Mouse (Mus musculus) heart, embryonic 15.5 days (tissue): ENCODE data around the gene 1700028J19Rik. TPM values are rescaled to one million over a fixed set of nuclear protein-coding genes. Genes with fewer than 3 reads are reported as not detected.
"Not testable (repeated sequence)": the region's sequence is repeated elsewhere in the genome, so short reads cannot be mapped to it uniquely, and the experiment has no call there.

Experiments used
- ATAC-seq: fragments of 200-750 bp; cut with Nextera tagmentation; replicated peaks from 2 replicates; pipeline ENCODE4 v1.8.0; 2017; ENCODE audit warnings: low read depth, moderate TSS enrichment; ENCODE audit not compliant: insufficient number of reproducible peaks, insufficient read depth, low FRiP score
- H3K27ac ChIP-seq: fragments of 300-500 bp; sonication (generic); 2 replicates; pipeline ENCODE4 v1.5.1; 2015; ENCODE audit warnings: mild to moderate bottlenecking, inconsistent platforms
- H3K27me3 ChIP-seq: fragments of 300-500 bp; sonication (generic); 2 replicates; pipeline ENCODE4 v1.6.1; 2015; ENCODE audit warnings: inconsistent platforms
- H3K36me3 ChIP-seq: fragments of 300-500 bp; sonication (generic); 2 replicates; pipeline ENCODE4 v1.6.1; 2015; ENCODE audit warnings: mild to moderate bottlenecking, inconsistent platforms
- H3K4me1 ChIP-seq: fragments of 300-500 bp; sonication (generic); replicated peaks from 2 replicates; pipeline ENCODE4 v1.6.1; 2015; ENCODE audit warnings: inconsistent platforms
- H3K4me2 ChIP-seq: fragments of 300-500 bp; sonication (generic); 2 replicates; pipeline ENCODE4 v1.6.1; 2015; ENCODE audit warnings: inconsistent platforms, mild to moderate bottlenecking, moderate library complexity
- H3K4me3 ChIP-seq: fragments of 300-500 bp; sonication (generic); 2 replicates; pipeline ENCODE4 v1.5.1; 2015; ENCODE audit warnings: mild to moderate bottlenecking, inconsistent platforms
- H3K9ac ChIP-seq: fragments of 300-500 bp; sonication (generic); 2 replicates; pipeline ENCODE4 v1.6.1; 2015; ENCODE audit warnings: mild to moderate bottlenecking, inconsistent platforms
- H3K9me3 ChIP-seq: fragments of 300-500 bp; sonication (generic); replicated peaks from 2 replicates; pipeline ENCODE4 v1.6.1; 2016; ENCODE audit warnings: inconsistent platforms
- WGBS: fragments of 180-500 bp; shearing (Covaris S2); methylation state at CpG from one replicate; pipeline ENCODE4 v1.1.7; 2015; ENCODE audit warnings: mixed read lengths; 5-methylcytosine and 5-hydroxymethylcytosine counted together
- polyA plus RNA-seq: library from polyadenylated mRNA; unstranded; fragments of >200 nt; fragmentation: Nextera tagmentation; extraction: Ambion mirVana; gene quantifications from 2 replicates; pipeline ENCODE4 v1.2.1, GENCODE M21; 2015

1700028J19Rik gene
- polyA plus RNA-seq, 1 experiment from 2014 or later: 1.1 TPM

DNA sequence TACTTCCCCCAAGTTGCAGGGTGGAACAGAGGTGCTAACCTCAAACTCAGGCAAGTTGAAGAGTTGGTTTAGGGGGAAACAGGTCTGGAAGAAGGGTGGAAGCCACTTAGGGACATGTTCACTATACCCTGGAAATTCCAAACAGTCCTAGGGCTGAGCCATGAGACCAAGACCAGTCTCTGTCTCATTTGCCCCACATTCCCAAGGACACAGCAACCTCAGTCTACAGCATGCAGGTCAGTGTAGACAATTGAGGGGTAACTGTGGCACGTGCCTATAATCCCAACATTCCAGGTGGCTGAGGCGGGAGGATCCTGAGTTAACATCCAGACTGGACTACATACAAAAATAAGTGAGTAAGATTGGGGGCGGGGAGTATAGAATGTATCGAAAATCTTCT is 2.8 kb upstream of the 1700028J19Rik start:
- Histone ChIP-seq H3K4me2 (no peak overlapping the region), H3K27ac (no peak overlapping the region), H3K9ac (no peak overlapping the region), H3K27me3 (no peaks in the 10 kb centered on the region), H3K4me1 (peaks cover 22% of the 10 kb centered on the region), H3K9me3 (no peaks in the 10 kb centered on the region), H3K4me3 (no peak overlapping the region), H3K36me3 (peaks cover 28% of the 10 kb centered on the region)
- ATAC-seq: no peak
- WGBS: 92% methylated on average over 4 of the region's 4 CpGs

DNA sequence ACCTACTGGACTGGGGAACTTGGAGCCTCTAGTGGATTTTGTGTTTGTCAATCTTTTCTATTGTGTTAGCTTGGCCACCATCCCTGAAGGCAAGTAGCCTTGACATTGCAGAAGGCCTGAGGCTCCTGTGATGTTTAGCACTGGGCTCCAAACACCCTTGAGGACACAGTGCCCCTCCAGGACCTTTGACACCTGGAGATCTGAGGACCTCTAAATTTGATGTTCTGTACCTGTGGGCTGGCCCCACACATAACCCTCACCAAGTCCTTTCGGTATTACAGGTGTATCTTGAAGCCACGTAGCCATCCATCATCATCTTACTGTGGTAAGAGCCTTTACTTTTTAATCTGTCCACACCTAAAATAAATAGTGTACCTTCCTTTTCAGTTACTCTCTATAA is 1.5 kb upstream of the 1700028J19Rik start:
- H3K4me3 ChIP-seq: peak overlapping the region; percentile 98
- peaks cover 28% of the 10 kb centered on the region for H3K36me3 ChIP-seq
- H3K4me1 ChIP-seq: peaks cover 20% of the 10 kb centered on the region
- peak overlapping the region; percentile 77 for H3K4me2 ChIP-seq
- no peak overlapping the region for H3K27ac ChIP-seq
- 93% methylated on average over 2 of the region's 2 CpGs for WGBS
- no peaks in the 10 kb centered on the region for H3K27me3 ChIP-seq
- peak overlapping the region; percentile 13; the same call in 1 of the 2 replicates for H3K9ac ChIP-seq
- no peak for ATAC-seq
- no peaks in the 10 kb centered on the region for H3K9me3 ChIP-seq

DNA sequence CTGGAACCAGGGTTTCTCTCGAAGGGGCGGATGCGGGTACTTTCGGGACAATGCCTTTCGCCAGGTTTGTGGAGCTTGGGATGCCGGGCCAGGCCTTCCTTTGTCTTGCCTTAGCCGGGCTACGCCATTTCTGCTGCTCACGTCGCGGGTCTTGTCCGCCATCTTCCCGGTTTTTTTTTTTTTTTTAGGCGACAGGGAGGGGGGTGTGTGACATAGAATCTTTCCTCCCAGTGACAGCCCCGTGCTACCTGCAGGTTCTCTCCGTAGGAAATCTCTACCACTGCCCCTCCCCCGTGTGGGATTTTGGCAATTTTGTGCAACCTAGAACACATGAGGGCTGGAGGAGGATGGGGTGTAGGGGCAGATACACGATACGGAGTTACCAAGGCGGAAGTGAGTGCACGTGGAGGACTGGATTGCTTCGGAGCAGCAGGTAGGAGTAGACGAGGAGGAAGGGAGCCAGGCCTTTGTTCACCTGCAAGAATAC is 532 bp upstream of the 1700028J19Rik start:
- H3K27ac ChIP-seq: peak overlapping the region; percentile 90
- peak overlapping the region; percentile 86 for H3K9ac ChIP-seq
- peaks cover 22% of the 10 kb centered on the region for H3K36me3 ChIP-seq
- H3K9me3 ChIP-seq: no peaks in the 10 kb centered on the region
- peaks cover 19% of the 10 kb centered on the region for H3K4me1 ChIP-seq
- ATAC-seq: peak; percentile 20
- H3K27me3 ChIP-seq: no peaks in the 10 kb centered on the region
- H3K4me2 ChIP-seq: peak overlapping the region; percentile 77
- H3K4me3 ChIP-seq: peak overlapping the region; percentile 98
- under 1% methylated on average over 23 of the region's 23 CpGs for WGBS

DNA sequence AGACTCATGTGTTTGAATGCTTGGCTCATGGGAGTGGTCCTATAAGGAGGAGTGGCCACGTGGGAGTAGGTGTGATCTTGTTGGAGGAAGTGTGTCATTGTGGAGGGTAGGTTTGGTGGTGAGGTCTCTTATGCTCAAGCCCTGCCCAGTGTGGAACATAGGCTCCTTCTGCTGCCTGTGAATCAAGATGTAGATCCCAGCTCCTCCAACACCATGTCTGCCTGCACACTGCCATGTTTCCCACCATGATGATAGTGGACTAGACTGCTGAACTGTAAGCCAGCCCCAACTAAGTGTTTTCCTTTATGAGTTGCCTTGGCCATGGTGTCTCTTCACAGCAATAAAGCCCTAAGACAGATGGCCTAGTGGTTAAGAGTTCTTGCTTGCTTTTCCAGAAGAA is 2.4 kb downstream of the 1700028J19Rik start:
- 68% methylated on average over 1 of the region's 1 CpGs for WGBS
- Histone ChIP-seq H3K9ac (no peak overlapping the region), H3K36me3 (peaks cover 4% of the 10 kb centered on the region), H3K4me1 (peaks cover 18% of the 10 kb centered on the region), H3K27ac (no peak overlapping the region), H3K9me3 (no peaks in the 10 kb centered on the region), H3K4me3 (no peak overlapping the region), H3K27me3 (no peaks in the 10 kb centered on the region), H3K4me2 (no peak overlapping the region)
- ATAC-seq: no peak

DNA sequence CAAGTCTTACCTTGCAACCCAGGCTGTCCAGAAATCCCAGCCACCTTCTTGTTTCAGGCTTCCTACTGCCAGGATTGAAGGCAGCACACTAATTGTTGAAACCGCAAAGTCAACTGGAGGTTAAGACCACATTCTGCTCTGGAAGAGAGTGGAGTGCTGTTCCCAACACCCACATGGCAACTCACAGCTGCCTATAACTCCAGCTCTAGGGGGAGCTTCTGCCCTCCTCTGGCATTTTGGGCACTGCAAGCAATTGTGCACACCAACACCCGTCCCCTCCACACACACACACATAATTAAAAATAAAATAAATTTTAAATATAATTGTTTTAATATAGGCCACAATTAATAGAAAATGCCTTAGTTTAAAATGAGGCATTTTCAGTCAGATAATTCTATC is 5.3 kb downstream of the 1700028J19Rik start:
- Histone ChIP-seq H3K4me2 (no peak overlapping the region), H3K36me3 (no peaks in the 10 kb centered on the region), H3K9me3 (no peaks in the 10 kb centered on the region), H3K27ac (no peak overlapping the region), H3K4me3 (no peak overlapping the region), H3K4me1 (peaks cover 5% of the 10 kb centered on the region; the same call in 1 of the 2 replicates), H3K9ac (no peak overlapping the region), H3K27me3 (no peaks in the 10 kb centered on the region)
- ATAC-seq: no peak
- 53% methylated on average over 2 of the region's 2 CpGs for WGBS

DNA sequence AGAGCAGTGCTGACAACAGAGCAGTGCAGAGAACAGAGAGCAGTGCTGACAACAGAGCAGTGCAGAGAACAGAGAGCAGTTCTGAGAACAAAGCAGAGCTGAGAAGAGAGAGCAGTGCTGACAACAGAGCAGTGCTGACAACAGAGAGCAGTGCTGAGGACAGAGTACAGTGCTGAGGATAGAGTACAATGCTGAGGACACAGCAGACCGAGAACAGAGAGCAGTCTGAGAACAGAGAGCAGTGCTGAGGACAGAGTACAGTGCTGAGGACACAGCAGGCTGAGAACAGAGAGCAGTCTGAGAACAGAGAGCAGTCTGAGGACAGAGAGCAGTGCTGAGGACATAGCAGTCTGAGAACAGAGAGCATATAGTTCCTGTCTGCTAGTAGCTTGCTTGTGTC is 5.8 kb downstream of the 1700028J19Rik start:
- Histone ChIP-seq H3K27me3 (no peaks in the 10 kb centered on the region), H3K4me3 (no peak overlapping the region), H3K4me2 (no peak overlapping the region), H3K27ac (no peak overlapping the region), H3K36me3 (no peaks in the 10 kb centered on the region), H3K4me1 (peaks cover 5% of the 10 kb centered on the region; the same call in 1 of the 2 replicates), H3K9ac (no peak overlapping the region), H3K9me3 (no peaks in the 10 kb centered on the region)
- ATAC-seq: no peak
- WGBS: 35% methylated on average over 1 of the region's 1 CpGs

DNA sequence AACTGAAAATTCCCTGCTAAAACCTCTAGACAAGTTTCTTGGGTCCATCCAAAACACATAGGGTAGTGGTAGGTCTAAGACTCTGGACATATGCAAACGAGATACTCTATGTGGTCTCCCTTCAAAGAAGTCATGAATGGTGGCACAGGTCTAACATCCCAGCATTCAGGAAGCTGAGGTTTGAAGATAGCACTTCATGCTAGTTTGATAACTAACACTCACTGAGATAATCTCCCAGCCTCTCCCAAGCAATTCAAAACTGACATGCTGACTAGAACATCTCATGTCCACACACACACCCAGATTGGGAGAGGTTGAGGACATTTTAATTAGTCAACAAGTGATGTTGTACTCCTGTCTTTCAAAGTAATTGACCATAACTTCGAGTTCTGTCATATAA is 6.6 kb downstream of the 1700028J19Rik start:
- ATAC-seq: no peak
- no peak overlapping the region for H3K9ac ChIP-seq
- no peaks in the 10 kb centered on the region for H3K9me3 ChIP-seq
- H3K36me3 ChIP-seq: no peaks in the 10 kb centered on the region
- no peak overlapping the region for H3K27ac ChIP-seq
- no peak overlapping the region for H3K4me3 ChIP-seq
- no peaks in the 10 kb centered on the region for H3K27me3 ChIP-seq
- 57% methylated on average over 2 of the region's 2 CpGs for WGBS
- no peak overlapping the region for H3K4me2 ChIP-seq
- H3K4me1 ChIP-seq: no peaks in the 10 kb centered on the region

DNA sequence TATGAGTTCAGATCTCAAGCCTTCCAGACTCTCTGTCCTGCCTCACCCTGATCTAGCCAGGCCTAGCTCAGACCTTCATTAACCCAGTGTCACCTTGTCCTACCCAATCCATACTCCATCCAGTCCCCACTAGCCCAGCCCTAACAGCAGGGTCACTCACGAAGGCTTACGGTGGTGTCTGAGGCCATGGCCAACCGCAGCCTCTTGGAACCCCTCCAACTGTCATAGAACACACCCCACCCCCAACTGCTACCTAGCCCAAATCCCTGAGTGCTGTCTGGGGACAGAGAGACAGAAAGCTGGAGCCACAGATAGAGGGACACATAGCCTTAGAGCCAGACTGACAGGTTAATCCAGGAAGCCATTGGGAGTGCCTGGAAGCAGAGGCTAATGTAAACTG is 10.6 kb downstream of the 1700028J19Rik start, which contains the start of gene Gm36864:
TSS of gene Gm36864 (plus strand) at position 269 of the 400 bp plus-strand sequence.
- ATAC-seq: no peak
- no peaks in the 10 kb centered on the region for H3K27me3 ChIP-seq
- no peak within 1 kb of the TSS for H3K4me3 ChIP-seq
- 49% methylated on average over 3 of the region's 3 CpGs for WGBS
- no peaks in the 10 kb centered on the region for H3K9me3 ChIP-seq
- no peak within 1 kb of the TSS; the same call in 1 of the 2 replicates for H3K9ac ChIP-seq
- H3K4me1 ChIP-seq: no peaks in the 10 kb centered on the region
- H3K4me2 ChIP-seq: no peak within 1 kb of the TSS
- H3K27ac ChIP-seq: no peak within 1 kb of the TSS
- no peaks in the 10 kb centered on the region for H3K36me3 ChIP-seq

DNA sequence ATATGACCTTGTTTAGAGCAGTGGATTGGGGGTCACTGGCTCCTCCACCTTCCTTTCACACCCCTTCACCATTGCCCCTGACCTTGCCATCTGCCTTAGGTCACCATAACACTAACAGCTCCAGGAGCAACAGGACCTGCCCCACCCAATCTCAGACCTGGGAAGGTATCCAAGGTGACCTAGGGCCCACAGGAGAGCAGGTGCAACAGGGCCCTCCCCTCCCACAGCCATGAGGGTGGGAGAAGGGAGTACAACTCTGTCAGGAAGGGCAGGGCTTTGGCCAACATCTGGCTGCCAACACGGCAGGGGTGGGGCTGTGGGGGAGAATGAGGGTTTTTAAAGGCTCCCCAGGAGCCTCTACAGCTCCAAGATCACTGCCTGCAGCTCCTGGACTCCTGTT is 21.4 kb downstream of the 1700028J19Rik start, which contains the start of gene Klk1:
TSS of gene Klk1 (plus strand) at position 285 of the 400 bp plus-strand sequence.
- H3K27ac ChIP-seq: no peak within 1 kb of the TSS
- no peak for ATAC-seq
- no peaks in the 10 kb centered on the region for H3K36me3 ChIP-seq
- no peaks in the 10 kb centered on the region for H3K27me3 ChIP-seq
- H3K9ac ChIP-seq: no peak within 1 kb of the TSS
- no peak within 1 kb of the TSS for H3K4me2 ChIP-seq
- no peaks in the 10 kb centered on the region for H3K4me1 ChIP-seq
- 44% methylated on average over 1 of the region's 1 CpGs for WGBS
- H3K4me3 ChIP-seq: no peak within 1 kb of the TSS
- H3K9me3 ChIP-seq: no peaks in the 10 kb centered on the region

DNA sequence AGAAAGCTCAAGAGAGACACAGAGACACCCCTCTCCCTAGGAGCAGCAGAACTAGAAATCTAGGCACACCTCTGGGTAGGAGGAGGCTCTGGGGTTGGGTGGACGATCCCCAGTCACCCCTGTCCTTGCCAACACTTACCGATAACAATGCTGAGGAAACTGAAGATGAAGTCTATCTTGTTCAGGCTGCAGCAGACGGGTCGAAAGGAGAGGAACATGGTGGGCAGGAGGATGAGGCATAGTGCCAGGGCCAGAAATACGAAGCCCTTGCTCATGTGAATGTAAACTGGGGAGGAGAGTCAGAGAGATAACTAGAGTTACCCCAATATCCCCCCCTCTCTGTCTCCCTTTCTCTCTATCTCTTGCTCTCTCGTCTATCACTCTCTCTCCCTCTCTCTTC is 24.2 kb downstream of the 1700028J19Rik start:
- H3K27ac ChIP-seq, H3K4me1 ChIP-seq, H3K9ac ChIP-seq, ATAC-seq, H3K27me3 ChIP-seq, H3K36me3 ChIP-seq, H3K9me3 ChIP-seq, H3K4me3 ChIP-seq, H3K4me2 ChIP-seq: not testable (repeated sequence)
- WGBS: 54% methylated on average over 6 of the region's 6 CpGs

DNA sequence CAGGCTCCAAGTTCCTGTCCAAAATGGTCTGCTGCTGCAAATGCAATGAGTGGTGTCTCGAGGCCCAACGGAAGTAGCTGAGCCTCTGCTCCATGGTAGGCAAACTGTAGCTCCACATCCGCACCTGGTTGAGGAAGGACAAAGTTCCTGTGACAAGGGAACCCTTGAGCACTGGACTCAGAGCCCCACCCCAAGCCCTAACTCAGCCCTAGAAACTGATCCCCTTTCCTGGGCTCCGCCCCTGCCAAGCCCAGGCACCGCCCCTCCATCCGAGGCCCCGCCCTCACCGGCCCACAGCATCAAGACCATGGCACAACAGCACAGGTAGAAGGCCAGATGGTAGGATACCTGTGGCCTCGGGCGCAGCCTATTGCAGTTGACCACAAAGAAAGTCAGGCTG is 24.9 kb downstream of the 1700028J19Rik start:
- not testable (repeated sequence) for H3K4me3 ChIP-seq, ATAC-seq
- WGBS: 54% methylated on average over 10 of the region's 10 CpGs

DNA sequence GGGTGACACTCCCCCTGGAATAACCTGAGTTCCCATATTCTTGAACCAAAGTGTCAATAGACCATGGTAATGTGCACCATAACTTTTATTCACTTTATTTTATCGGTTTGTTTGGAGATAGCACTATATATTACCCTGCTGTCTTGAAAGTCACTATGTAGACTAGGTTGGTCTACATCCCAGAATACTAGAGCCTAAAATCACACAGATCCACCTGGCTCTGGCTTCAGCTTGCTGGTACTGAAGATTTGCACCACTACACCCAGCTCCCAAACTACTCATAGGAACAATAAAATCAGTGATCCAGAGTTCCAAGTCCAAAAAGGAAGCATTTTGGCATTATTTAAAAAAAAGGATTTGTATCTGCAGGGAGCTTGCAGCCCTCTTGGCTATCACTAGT is 30.9 kb downstream of the 1700028J19Rik start, which contains the start of gene Klk1b5:
TSS of gene Klk1b5 (plus strand) at position 301 of the 400 bp plus-strand sequence.
- H3K4me2 ChIP-seq: no peak within 1 kb of the TSS
- H3K9ac ChIP-seq: no peak within 1 kb of the TSS
- H3K4me1 ChIP-seq: no peaks in the 10 kb centered on the region
- no peak within 1 kb of the TSS for H3K4me3 ChIP-seq
- H3K36me3 ChIP-seq: no peaks in the 10 kb centered on the region
- H3K27me3 ChIP-seq: no peaks in the 10 kb centered on the region
- no peak for ATAC-seq
- 63% methylated on average over 1 of the region's 1 CpGs for WGBS
- H3K9me3 ChIP-seq: no peaks in the 10 kb centered on the region
- H3K27ac ChIP-seq: no peak within 1 kb of the TSS

More for the DNA sequence above, 24.9 kb downstream of the 1700028J19Rik start:
- not testable (repeated sequence) for H3K4me2 ChIP-seq, H3K4me1 ChIP-seq, H3K36me3 ChIP-seq, H3K9me3 ChIP-seq, H3K9ac ChIP-seq, H3K27me3 ChIP-seq, H3K27ac ChIP-seq
